Mouse (Mus musculus) CH12.LX (cell line): ENCODE results near the gene Frmd8. TPM values are rescaled to one million over a fixed set of nuclear protein-coding genes. Genes with fewer than 3 reads are reported as not detected.

Experiments
- DNase-seq: peaks from one replicate; pipeline ENCODE4 v3.0.0-alpha.2; 2013; ENCODE audit errors: extremely low read depth
- H3K27ac ChIP-seq: 2 replicates; pipeline ENCODE4 v1.5.1; 2012; ENCODE audit warnings: low read depth, mild to moderate bottlenecking, control low read depth, moderate library complexity; ENCODE audit not compliant: insufficient read depth
- H3K27me3 ChIP-seq: replicated peaks from 2 replicates; pipeline ENCODE3; 2012; ENCODE audit warnings: inconsistent platforms
- H3K36me3 ChIP-seq, 2 experiments: replicated peaks in 1 of 2; 2 replicates each; pipeline versions ENCODE3 to v1.6.1; 2012; ENCODE audit warnings: inconsistent platforms in 1 of 2, low read length in 1 of 2, mild to moderate bottlenecking in 1 of 2, mixed read lengths in 1 of 2, moderate library complexity in 1 of 2; ENCODE audit not compliant: control insufficient read depth in 1 of 2, insufficient read depth in 1 of 2
- H3K4me1 ChIP-seq, 2 experiments: 2 replicates each; pipeline ENCODE4 v1.6.1; 2012; ENCODE audit warnings: inconsistent platforms in 1 of 2, moderate library complexity in 1 of 2; ENCODE audit not compliant: insufficient read depth in 2 of 2, control insufficient read depth in 1 of 2
- H3K4me2 ChIP-seq: 2 replicates; pipeline ENCODE4 v1.6.1; 2012; ENCODE audit warnings: low read depth, mild to moderate bottlenecking, control low read depth; ENCODE audit not compliant: poor library complexity, insufficient read depth, severe bottlenecking
- H3K4me3 ChIP-seq, 3 experiments: fragments of 150-350 bp in 1 of 3; sonication (generic) in 1 of 3; replicated peaks in 1 of 3; 2 replicates each; pipeline versions ENCODE3 to v1.5.1; 2011 to 2012; ENCODE audit warnings: low read depth in 2 of 3, low read length in 2 of 3, mild to moderate bottlenecking in 2 of 3, moderate library complexity in 2 of 3, control low read depth in 1 of 3, improper control_type of control experiment in 1 of 3, inconsistent platforms in 1 of 3, mixed read lengths in 1 of 3; ENCODE audit not compliant: poor library complexity in 1 of 3
- H3K79me2 ChIP-seq: replicated peaks from 2 replicates; pipeline ENCODE4 v1.6.1; 2012; ENCODE audit warnings: mild to moderate bottlenecking, moderate library complexity; ENCODE audit not compliant: control insufficient read depth, poor library complexity, insufficient read depth, severe bottlenecking; ENCODE audit errors: extremely low read depth
- H3K9ac ChIP-seq: 2 replicates; pipeline ENCODE4 v1.6.1; 2012; ENCODE audit warnings: low read depth, mild to moderate bottlenecking, control low read depth, moderate library complexity; ENCODE audit not compliant: insufficient read depth
- H3K9me3 ChIP-seq: replicated peaks from 2 replicates; pipeline ENCODE3; 2012; ENCODE audit warnings: low read length, inconsistent platforms, mixed read lengths
- BHLHE40 ChIP-seq: IDR thresholded peaks from 2 replicates; pipeline ENCODE4 v1.6.1; 2011; ENCODE audit warnings: mild to moderate bottlenecking, low read depth, low read length, improper control_type of control experiment
- CHD1 ChIP-seq: IDR thresholded peaks from 2 replicates; pipeline ENCODE4 v1.6.1; 2012; ENCODE audit warnings: low read depth, low read length, improper control_type of control experiment, inconsistent platforms
- CHD2 ChIP-seq: IDR thresholded peaks from 2 replicates; pipeline ENCODE4 v1.6.1; 2011; ENCODE audit warnings: low read length, improper control_type of control experiment
- CTCF ChIP-seq, 2 experiments: IDR thresholded peaks in 1 of 2; conservative IDR thresholded peaks in 1 of 2; 2 replicates each; pipeline ENCODE4 v1.5.1; 2011 to 2012; ENCODE audit warnings: low read depth in 2 of 2, low read length in 2 of 2, improper control_type of control experiment in 1 of 2, inconsistent platforms in 1 of 2, mild to moderate bottlenecking in 1 of 2, moderate library complexity in 1 of 2
- E2F4 ChIP-seq: IDR thresholded peaks from 2 replicates; pipeline ENCODE4 v1.6.1; 2011; ENCODE audit warnings: low read depth, low read length, improper control_type of control experiment; ENCODE audit not compliant: insufficient replicate concordance
- EP300 ChIP-seq: IDR thresholded peaks from 2 replicates; pipeline ENCODE4 v1.6.1; 2011; ENCODE audit warnings: low read length, improper control_type of control experiment
- GABPA ChIP-seq: IDR thresholded peaks from 2 replicates; pipeline ENCODE4 v1.6.1; 2012; ENCODE audit warnings: low read depth, low read length, improper control_type of control experiment, inconsistent platforms; ENCODE audit not compliant: insufficient replicate concordance
- HCFC1 ChIP-seq: IDR thresholded peaks from 2 replicates; pipeline ENCODE4 v1.6.1; 2012; ENCODE audit warnings: low read depth, mild to moderate bottlenecking, inconsistent platforms, low read length, improper control_type of control experiment
- MAFK ChIP-seq: IDR thresholded peaks from 2 replicates; pipeline ENCODE4 v1.6.1; 2011; ENCODE audit warnings: low read length, improper control_type of control experiment; ENCODE audit not compliant: insufficient replicate concordance
- MAZ ChIP-seq: IDR thresholded peaks from 2 replicates; pipeline ENCODE4 v1.6.1; 2012; ENCODE audit warnings: low read depth, mild to moderate bottlenecking, inconsistent platforms, low read length, improper control_type of control experiment, moderate library complexity
- MYC ChIP-seq: IDR thresholded peaks from 2 replicates; pipeline ENCODE4 v1.6.1; 2011; ENCODE audit warnings: low read depth, mild to moderate bottlenecking, improper control_type of control experiment, low read length
- NELFE ChIP-seq: IDR thresholded peaks from 2 replicates; pipeline ENCODE4 v1.6.1; 2011; ENCODE audit warnings: low read depth, low read length, improper control_type of control experiment
- NRF1 ChIP-seq: IDR thresholded peaks from 2 replicates; pipeline ENCODE4 v1.6.1; 2014; ENCODE audit warnings: low read depth, mild to moderate bottlenecking, inconsistent platforms, low read length, improper control_type of control experiment, moderate library complexity
- POLR2A ChIP-seq: IDR thresholded peaks from 2 replicates; pipeline ENCODE4 v1.6.1; 2011; ENCODE audit warnings: low read depth, mild to moderate bottlenecking, improper control_type of control experiment, low read length
- RCOR1 ChIP-seq: conservative IDR thresholded peaks from 2 replicates; pipeline ENCODE4 v1.6.1; 2012; ENCODE audit warnings: low read depth, mild to moderate bottlenecking, inconsistent platforms, low read length, improper control_type of control experiment
- SMC3 ChIP-seq: IDR thresholded peaks from 2 replicates; pipeline ENCODE4 v1.6.1; 2011; ENCODE audit warnings: low read depth, low read length, improper control_type of control experiment
- TBP ChIP-seq: conservative IDR thresholded peaks from 2 replicates; pipeline ENCODE4 v1.6.1; 2011; ENCODE audit warnings: low read depth, low read length, improper control_type of control experiment
- TCF12 ChIP-seq: IDR thresholded peaks from 2 replicates; pipeline ENCODE4 v1.6.1; 2014; ENCODE audit warnings: low read depth, mild to moderate bottlenecking, inconsistent platforms, low read length, improper control_type of control experiment
- USF1 ChIP-seq: IDR thresholded peaks from 2 replicates; pipeline ENCODE4 v1.6.1; 2014; ENCODE audit warnings: low read depth, mild to moderate bottlenecking, inconsistent platforms, low read length, improper control_type of control experiment
- ZKSCAN1 ChIP-seq: IDR thresholded peaks from 2 replicates; pipeline ENCODE4 v1.6.1; 2012; ENCODE audit warnings: low read depth, inconsistent platforms, low read length, improper control_type of control experiment, borderline replicate concordance
- ZMIZ1 ChIP-seq: IDR thresholded peaks from 2 replicates; pipeline ENCODE4 v1.6.1; 2012; ENCODE audit warnings: low read depth, mild to moderate bottlenecking, inconsistent platforms, low read length, improper control_type of control experiment
- ZNF384 ChIP-seq: IDR thresholded peaks from 2 replicates; pipeline ENCODE4 v1.6.1; 2012; ENCODE audit warnings: low read depth, low read length, improper control_type of control experiment, inconsistent platforms
- dilution Hi-C: fragments of 300-500 bp; cut with MboI; formaldehyde crosslinking; loops from 2 replicates; pipeline ENCODE4 v1.14.3; 2020; ENCODE audit warnings: low sequenced_read_pairs; ENCODE audit not compliant: extremely low pct_unique_long_range_greater_than_20kb, extremely low pct_ligation_motif_present
- in situ Hi-C: fragments of 300-500 bp; cut with MboI; formaldehyde crosslinking; loops from 3 replicates; pipeline ENCODE4 v1.14.3; 2019; ENCODE audit warnings: low sequenced_read_pairs, low pct_ligation_motif_present, low pct_unique_long_range_greater_than_20kb, mixed read lengths
- polyA plus RNA-seq: library from polyadenylated mRNA; unstranded; fragments of >175 nt; gene quantifications from 2 replicates; pipeline ENCODE4 v1.2.1, GENCODE M21; 2012; ENCODE audit warnings: low read depth; ENCODE audit not compliant: insufficient read length
- total RNA-seq, 2 experiments: library from RNA; depleted of rRNA; stranded (reverse); fragments of 300-350 nt in 1 of 2; fragments of >200 nt in 1 of 2; gene quantifications; 2 replicates each; pipeline ENCODE4 v1.2.3; 2012 to 2014

The Frmd8 gene
- total and polyA plus RNA-seq, 3 experiments, result 13.5 to 30.7 (median 25.2) TPM

DNA sequence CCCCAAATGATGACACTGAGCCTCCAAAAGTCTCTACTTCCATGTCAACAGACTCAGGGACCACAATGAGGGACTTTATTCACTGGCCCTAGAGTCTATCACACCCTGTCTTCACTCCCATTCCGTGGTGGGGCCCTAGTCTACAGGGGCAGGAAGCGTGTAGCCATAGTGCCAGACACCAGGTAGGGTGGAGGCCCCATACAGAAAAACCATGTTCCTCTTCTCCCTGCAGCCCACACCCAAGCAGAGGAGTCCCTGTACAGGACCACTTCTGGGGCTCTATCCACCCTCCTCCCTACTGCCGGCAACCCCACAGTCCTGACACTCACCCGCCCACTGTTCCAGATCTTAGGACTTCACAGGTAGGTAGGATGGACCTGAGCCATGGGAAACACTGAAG, 2.5 kb downstream of the Frmd8 start:
- Histone ChIP-seq H3K4me1 (peaks cover 23 to 52% of the 10 kb centered on the region in 2 experiments), H3K27me3 (no peaks in the 10 kb centered on the region), H3K9me3 (no peaks in the 10 kb centered on the region), H3K27ac (no peak overlapping the region), H3K79me2 (peaks cover 4% of the 10 kb centered on the region; the same call in 1 of the 2 replicates), H3K4me3 (no peak overlapping the region), H3K4me2 (no peak overlapping the region), H3K36me3 (peaks cover 50 to 59% of the 10 kb centered on the region in 2 experiments), H3K9ac (no peak overlapping the region)
- in situ Hi-C loops (no loop called here), dilution Hi-C loops (no loop called here)
- TF ChIP-seq CHD1 (no peak), CTCF (conservative IDR thresholded peaks at IDR 0.05 in 1 of 2, IDR thresholded peaks at IDR 0.05 in 1 of 2; ENCODE audit: low read depth in 2 of 2, low read length in 2 of 2) (no peak), NRF1 (no peak), TCF12 (no peak)
- DNase-seq, result no peak

DNA sequence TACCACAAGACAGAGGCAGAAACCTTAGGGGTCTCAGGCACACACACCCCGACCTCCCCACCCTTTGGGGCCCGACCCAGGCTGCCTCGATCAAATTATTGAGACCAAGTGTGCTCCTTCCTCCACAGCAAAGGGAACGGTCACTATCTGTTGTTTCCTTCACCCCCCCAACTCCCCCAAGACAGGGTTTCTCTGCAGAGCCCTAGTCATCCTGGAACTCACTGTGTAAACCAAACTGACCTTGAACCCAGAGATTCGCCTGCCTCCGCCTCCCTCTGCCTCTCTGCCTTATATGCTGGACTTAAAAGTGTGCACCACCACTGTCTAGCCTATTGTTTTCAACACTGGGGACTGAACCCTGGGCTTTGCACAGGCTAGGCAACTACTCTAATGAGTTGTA, 3.4 kb downstream of the Frmd8 start:
- TF ChIP-seq E2F4 (no peak), NELFE (no peak), CHD1 (no peak), TBP (no peak), ZMIZ1 (no peak)
- in situ Hi-C loops, result no loop called here
- H3K27ac ChIP-seq, result no peak overlapping the region

GRCm38 (mm10) chr19:5871273-5871672, 3.8 kb downstream of the Frmd8 start:
- Histone ChIP-seq H3K27me3 (no peaks in the 10 kb centered on the region), H3K27ac (no peak overlapping the region), H3K36me3 (peaks cover 56 to 71% of the 10 kb centered on the region in 2 experiments), H3K79me2 (peaks cover 4% of the 10 kb centered on the region; the same call in 1 of the 2 replicates), H3K4me3 (no peak overlapping the region), H3K4me2 (no peak overlapping the region), H3K9ac (no peak overlapping the region), H3K9me3 (no peaks in the 10 kb centered on the region), H3K4me1 (peaks cover 17 to 42% of the 10 kb centered on the region in 2 experiments)
- in situ Hi-C loops (no loop called here), dilution Hi-C loops (no loop called here)
- TF ChIP-seq BHLHE40, result no peak
- TF ChIP-seq RCOR1, result no peak
- no peak for TF ChIP-seq POLR2A
- no peak for TF ChIP-seq EP300
- no peak for TF ChIP-seq MAFK
- TF ChIP-seq GABPA, result no peak
- no peak for TF ChIP-seq HCFC1
- no peak for TF ChIP-seq MAZ
- no peak for TF ChIP-seq SMC3
- TF ChIP-seq USF1, result no peak
- TF ChIP-seq ZNF384, result no peak
- TF ChIP-seq ZKSCAN1, result no peak
- TF ChIP-seq E2F4, result no peak
- no peak for TF ChIP-seq TCF12
- no peak for TF ChIP-seq MYC
- no peak for TF ChIP-seq CHD2
- no peak for DNase-seq

More for the DNA sequence above, 3.4 kb downstream of the Frmd8 start:
- Histone ChIP-seq H3K4me3 (no peak overlapping the region), H3K36me3 (peaks cover 53 to 67% of the 10 kb centered on the region in 2 experiments), H3K4me1 (peaks cover 19 to 45% of the 10 kb centered on the region in 2 experiments), H3K79me2 (peaks cover 4% of the 10 kb centered on the region; the same call in 1 of the 2 replicates), H3K27me3 (no peaks in the 10 kb centered on the region), H3K4me2 (no peak overlapping the region), H3K9me3 (no peaks in the 10 kb centered on the region), H3K9ac (no peak overlapping the region)
- dilution Hi-C loops, result no loop called here
- no peak for DNase-seq
